Mouse (Mus musculus) heart, postnatal 10 days (tissue): ENCODE data around the gene Ilk. TPM values are rescaled to one million over a fixed set of nuclear protein-coding genes. Genes with fewer than 3 reads are reported as not detected.
"Not testable (repeated sequence)": the region's sequence is repeated elsewhere in the genome, so short reads cannot be mapped to it uniquely, and the experiment has no call there.

Experiments
- DNase-seq, 2 experiments: peaks; one replicate each; pipeline ENCODE4 v3.0.0; 2021
- intact Hi-C: fragments of 180-260 bp; cut with DNase I; formaldehyde crosslinking; loops from one replicate; pipeline ENCODE4 v1.15.1; 2025
- total RNA-seq, 2 experiments: library from RNA; stranded (reverse); gene quantifications; 2 replicates each; pipeline ENCODE4 v1.2.3; 2021

The Ilk gene
- 100 to 1,000 TPM; 156 to 157 TPM for total RNA-seq

GRCm38 (mm10) chr7:105736264-105736901 lies at the start of gene Ilk:
Gene Ilk, plus strand, starts transcription at chr7:105736592.
- peak; percentile 96 to 97 for DNase-seq
- intact Hi-C loops = loop anchor here (2.0 to 10.0 kb wide), 5 partner anchors 56 to 798 kb away; partner anchors contain the start of gene Mrpl17

GRCm38 (mm10) chr7:105690875-105691274 lies 45.5 kb upstream of the Ilk start:
- intact Hi-C loops = no loop called here
- no peak for DNase-seq

GRCm38 (mm10) chr7:105703184-105703583 lies 33.2 kb upstream of the Ilk start:
- no peak for DNase-seq
- intact Hi-C loops = no loop called here

- no peak for DNase-seq
- intact Hi-C loops = no loop called here
Measured at GRCm38 (mm10) chr7:105703816-105704215, 32.6 kb upstream of the Ilk start.

- DNase-seq = no peak
- intact Hi-C loops = no loop called here
Measured at GRCm38 (mm10) chr7:105708733-105709132, 27.7 kb upstream of the Ilk start.

GRCm38 (mm10) chr7:105715366-105715765 lies 21.0 kb upstream of the Ilk start:
- intact Hi-C loops = no loop called here
- no peak for DNase-seq

GRCm38 (mm10) chr7:105721916-105722315 lies 14.5 kb upstream of the Ilk start:
- no peak for DNase-seq
- intact Hi-C loops = no loop called here

- intact Hi-C loops = loop anchor here (1.0 to 2.0 kb wide), 2 partner anchors 84 to 92 kb away; partner anchors contain the start of gene Mrpl17
- peak; percentile 63 to 72 for DNase-seq
Measured at GRCm38 (mm10) chr7:105726144-105726979, 10.0 kb upstream of the Ilk start.

GRCm38 (mm10) chr7:105726980-105727325 lies 9.4 kb upstream of the Ilk start:
- no peak for DNase-seq
- intact Hi-C loops = loop anchor here (1.0 to 2.0 kb wide), 2 partner anchors 84 to 91 kb away; partner anchors contain the start of gene Mrpl17

- no peak for DNase-seq
- intact Hi-C loops = no loop called here
Measured at GRCm38 (mm10) chr7:105728701-105729428, 7.5 kb upstream of the Ilk start.

GRCm38 (mm10) chr7:105733836-105734235 lies 2.6 kb upstream of the Ilk start:
- intact Hi-C loops = loop anchor here (5.0 to 10.0 kb wide), 2 partner anchors 182 to 801 kb away; partner anchors contain the start of gene Smpd1
- DNase-seq = no peak

GRCm38 (mm10) chr7:105734826-105735225 lies 1.6 kb upstream of the Ilk start:
- intact Hi-C loops = loop anchor here (5.0 to 10.0 kb wide), 5 partner anchors 57 to 800 kb away; partner anchors contain the start of gene Smpd1

GRCm38 (mm10) chr7:105735464-105735863 lies 928 bp upstream of the Ilk start:
- intact Hi-C loops = loop anchor here (5.0 to 10.0 kb wide), 4 partner anchors 57 to 799 kb away; no protein-coding TSS in a partner anchor
- not testable (repeated sequence) for DNase-seq

More at GRCm38 (mm10) chr7:105734826-105735225, 1.6 kb upstream of the Ilk start:
- no peak for DNase-seq

- intact Hi-C loops = loop anchor here (2.0 to 10.0 kb wide), 5 partner anchors 55 to 798 kb away; partner anchors contain the start of gene Mrpl17
- peak; percentile 69 to 70 for DNase-seq
Measured at GRCm38 (mm10) chr7:105736911-105737521, 624 bp downstream of the Ilk start, which contains the start of gene Rrp8. Gene Rrp8, minus strand, starts transcription at chr7:105737385.

GRCm38 (mm10) chr7:105737648-105738047 lies 1.3 kb downstream of the Ilk start:
- intact Hi-C loops = loop anchor here (2.0 to 10.0 kb wide), 6 partner anchors 41 to 797 kb away; partner anchors contain the start of gene Mrpl17
- DNase-seq = no peak

- intact Hi-C loops = loop anchor here (2.0 to 10.0 kb wide), 5 partner anchors 41 to 797 kb away; no protein-coding TSS in a partner anchor
Measured at GRCm38 (mm10) chr7:105738286-105738685, 1.9 kb downstream of the Ilk start.

GRCm38 (mm10) chr7:105738948-105739347 lies 2.6 kb downstream of the Ilk start:
- DNase-seq = peak; percentile 85 to 86
- intact Hi-C loops = loop anchor here (2.0 to 10.0 kb wide), 5 partner anchors 40 to 796 kb away; no protein-coding TSS in a partner anchor

More at GRCm38 (mm10) chr7:105738286-105738685, 1.9 kb downstream of the Ilk start:
- no peak for DNase-seq

- no peak for DNase-seq
- intact Hi-C loops = no loop called here
Measured at GRCm38 (mm10) chr7:105740089-105740795, 3.9 kb downstream of the Ilk start.

- intact Hi-C loops = no loop called here
- no peak for DNase-seq
Measured at GRCm38 (mm10) chr7:105740851-105741250, 4.5 kb downstream of the Ilk start.
